Mouse (Mus musculus) lung, embryonic 14.5 days (tissue): ENCODE measurements around the gene Ciao1. TPM values are rescaled to one million over a fixed set of nuclear protein-coding genes. Genes with fewer than 3 reads are reported as not detected.
"Not testable (repeated sequence)": the region's sequence is repeated elsewhere in the genome, so short reads cannot be mapped to it uniquely, and the experiment has no call there.

Experiments
- ATAC-seq: fragments of 200-750 bp; cut with Nextera tagmentation; 2 replicates; pipeline ENCODE4 v1.8.0; 2017; ENCODE audit warnings: mild to moderate bottlenecking, moderate TSS enrichment, moderate library complexity; ENCODE audit not compliant: insufficient read depth
- DNase-seq: peaks from one replicate; pipeline ENCODE4 v3.0.0-alpha.2; 2015
- H3K27ac ChIP-seq: fragments of 300-500 bp; sonication (generic); 2 replicates; pipeline ENCODE4 v1.5.1; 2014; ENCODE audit warnings: low read depth, mild to moderate bottlenecking, moderate library complexity
- H3K27me3 ChIP-seq: fragments of 300-500 bp; sonication (generic); 2 replicates; pipeline ENCODE4 v1.6.1; 2014; ENCODE audit warnings: low read length, control low read depth; ENCODE audit not compliant: insufficient read depth
- H3K36me3 ChIP-seq: fragments of 300-500 bp; sonication (generic); 2 replicates; pipeline ENCODE4 v1.6.1; 2014; ENCODE audit warnings: control low read depth; ENCODE audit not compliant: insufficient read depth
- H3K4me1 ChIP-seq: fragments of 300-500 bp; sonication (generic); 2 replicates; pipeline ENCODE4 v1.6.1; 2014; ENCODE audit warnings: antibody characterized with exemption, control low read depth; ENCODE audit not compliant: insufficient read depth
- H3K4me2 ChIP-seq: fragments of 300-500 bp; sonication (generic); 2 replicates; pipeline ENCODE4 v1.6.1; 2014; ENCODE audit warnings: mild to moderate bottlenecking
- H3K4me3 ChIP-seq: fragments of 300-500 bp; sonication (generic); 2 replicates; pipeline ENCODE4 v1.5.1; 2014; ENCODE audit warnings: low read depth, low read length
- H3K9ac ChIP-seq: fragments of 300-500 bp; sonication (generic); 2 replicates; pipeline ENCODE4 v1.6.1; 2014
- H3K9me3 ChIP-seq: fragments of 300-500 bp; sonication (generic); 2 replicates; pipeline ENCODE4 v1.6.1; 2016; ENCODE audit warnings: low read depth, low read length, control low read depth
- CTCF ChIP-seq: IDR thresholded peaks from 2 replicates; pipeline ENCODE4 v1.5.1; 2016; ENCODE audit warnings: antibody characterized with exemption, low read depth
- WGBS: fragments of 180-500 bp; shearing (Covaris S2); extraction: QIAGEN DNeasy Blood & Tissue Kit; methylation state at CpG from one replicate; pipeline ENCODE4 v1.1.7; 2014; 5-methylcytosine and 5-hydroxymethylcytosine counted together
- polyA plus RNA-seq: library from polyadenylated mRNA; unstranded; fragments of >200 nt; fragmentation: Nextera tagmentation; extraction: Ambion mirVana; gene quantifications from 2 replicates; pipeline ENCODE4 v1.2.1, GENCODE M21; 2014

The Ciao1 gene
- polyA plus RNA-seq, 1 experiment from 2014 or later: 58.5 TPM

GRCm38 (mm10) chr2:127207547-127208451, 39.8 kb downstream of the Ciao1 start, which contains the start of the genes 1810024B03Rik and Snrnp200:
1810024B03Rik (minus strand) TSS chr2:127208280.
Snrnp200 (plus strand) TSS chr2:127208386.
- DNase-seq: peak; percentile 99
- H3K4me3 ChIP-seq: peak within 1 kb of the TSS; percentile 87
- 11% methylated on average over 36 of the region's 36 CpGs for WGBS
- H3K9ac ChIP-seq: peak within 1 kb of the TSS; percentile 79
- peaks cover 35% of the 10 kb centered on the region for H3K36me3 ChIP-seq
- no peak for TF ChIP-seq CTCF
- no peaks in the 10 kb centered on the region for H3K27me3 ChIP-seq
- peak within 1 kb of the TSS; percentile 93 for H3K4me2 ChIP-seq
- peak; percentile 98 for ATAC-seq
- H3K4me1 ChIP-seq: peaks cover 7% of the 10 kb centered on the region; the same call in 1 of the 2 replicates
- H3K9me3 ChIP-seq: no peaks in the 10 kb centered on the region
- peak within 1 kb of the TSS; percentile 72 for H3K27ac ChIP-seq

- no peak overlapping the region for H3K4me3 ChIP-seq
- no peaks in the 10 kb centered on the region for H3K27me3 ChIP-seq
- peak overlapping the region; percentile 93; the same call in 1 of the 2 replicates for H3K4me2 ChIP-seq
- WGBS: 90% methylated on average over 2 of the region's 2 CpGs
- no peak for TF ChIP-seq CTCF
- no peak overlapping the region for H3K9ac ChIP-seq
- H3K36me3 ChIP-seq: peaks cover 26% of the 10 kb centered on the region
- DNase-seq (no peak), ATAC-seq (no peak)
- no peak overlapping the region for H3K27ac ChIP-seq
- H3K4me1 ChIP-seq: peaks cover 7% of the 10 kb centered on the region; the same call in 1 of the 2 replicates
- no peaks in the 10 kb centered on the region for H3K9me3 ChIP-seq
Observed at GRCm38 (mm10) chr2:127206916-127207315, 40.7 kb downstream of the Ciao1 start.

GRCm38 (mm10) chr2:127205936-127206335, 41.7 kb downstream of the Ciao1 start:
- H3K9me3 ChIP-seq, H3K4me3 ChIP-seq, ATAC-seq, H3K27ac ChIP-seq, DNase-seq, H3K4me2 ChIP-seq, H3K27me3 ChIP-seq, H3K4me1 ChIP-seq, H3K9ac ChIP-seq: not testable (repeated sequence)
- WGBS: 85% methylated on average over 4 of the region's 4 CpGs
- H3K36me3 ChIP-seq: peaks cover 17% of the 10 kb centered on the region

GRCm38 (mm10) chr2:127204932-127205331, 42.7 kb downstream of the Ciao1 start:
- Histone ChIP-seq H3K4me3 (no peak overlapping the region), H3K9ac (no peak overlapping the region), H3K27me3 (no peaks in the 10 kb centered on the region), H3K9me3 (no peaks in the 10 kb centered on the region), H3K4me2 (no peak overlapping the region), H3K4me1 (peaks cover 7% of the 10 kb centered on the region; the same call in 1 of the 2 replicates), H3K27ac (no peak overlapping the region), H3K36me3 (peaks cover 7% of the 10 kb centered on the region; the same call in 1 of the 2 replicates)
- DNase-seq (peak; percentile 86), ATAC-seq (no peak)
- 34% methylated on average over 3 of the region's 3 CpGs for WGBS
- peak; percentile 80 for TF ChIP-seq CTCF

Other genes with a start within 250 kb of the Ciao1 start
- 11.2 and 11.9 TPM in 2 replicates for gene Ap4e1, start 239.1 kb downstream of the Ciao1 start, polyA plus RNA-seq
- gene Blvra, start 177.2 kb downstream of the Ciao1 start, polyA plus RNA-seq: 51.3 and 54.2 TPM in 2 replicates
- gene Ncaph, start 113.9 kb downstream of the Ciao1 start, polyA plus RNA-seq: 119 and 123 TPM in 2 replicates
- gene Itpripl1, start 104.4 kb downstream of the Ciao1 start, polyA plus RNA-seq: 25.6 and 26.5 TPM in 2 replicates
- gene 1810024B03Rik, start 39.5 kb downstream of the Ciao1 start, polyA plus RNA-seq: 1.9 and 2.8 TPM in 2 replicates
- 75.1 TPM in 2 replicates for gene Snrnp200, start 39.4 kb downstream of the Ciao1 start, polyA plus RNA-seq
- gene Tmem127, start 92 bp upstream of the Ciao1 start, polyA plus RNA-seq: 22.0 and 22.6 TPM in 2 replicates
- gene Stard7, start 22.4 kb upstream of the Ciao1 start, polyA plus RNA-seq: 86.6 and 88.7 TPM in 2 replicates
- gene Dusp2, start 88.3 kb upstream of the Ciao1 start, polyA plus RNA-seq: 12.3 and 15.7 TPM in 2 replicates
- gene Astl, start 90.8 kb upstream of the Ciao1 start, polyA plus RNA-seq: not detected in 2 replicates
- gene Adra2b, start 115.4 kb upstream of the Ciao1 start, polyA plus RNA-seq: not detected in 2 replicates
- 0.27 and 0.42 TPM in 2 replicates for gene Gpat2, start 177.4 kb upstream of the Ciao1 start, polyA plus RNA-seq
- 18.7 and 25.0 TPM in 2 replicates for gene Fahd2a, start 196.7 kb upstream of the Ciao1 start, polyA plus RNA-seq